Mouse (Mus musculus): ENCODE data around the gene Abhd14b. TPM values are rescaled to one million over a fixed set of nuclear protein-coding genes. Genes with fewer than 3 reads are reported as not detected.

The Abhd14b gene
- polyA plus RNA-seq, 1 experiment from 2014 or later: 3.0 TPM

GRCm38 (mm10) chr9:106454071-106454761, 7.0 kb downstream of the Abhd14b start:
- Histone ChIP-seq H3K4me2 (peak overlapping the region; percentile 98), H3K36me3 (ENCODE audit: poor library complexity, severe bottlenecking) (peaks cover 22% of the 10 kb centered on the region), H3K27me3 (no peaks in the 10 kb centered on the region), H3K4me3 (peak overlapping the region; percentile 81), H3K9ac (peak overlapping the region; percentile 97), H3K4me1 (peaks cover 78% of the 10 kb centered on the region), H3K9me3 (replicated peaks) (no peaks in the 10 kb centered on the region), H3K27ac (peak overlapping the region; percentile 96)
- 2% methylated on average over 15 of the region's 20 CpGs for WGBS
- ATAC-seq: peak; percentile 7

GRCm38 (mm10) chr9:106454888-106455681, 7.8 kb downstream of the Abhd14b start:
- peak overlapping the region; percentile 98 for H3K4me2 ChIP-seq
- H3K9me3 ChIP-seq (replicated peaks): no peaks in the 10 kb centered on the region
- H3K4me1 ChIP-seq: peaks cover 86% of the 10 kb centered on the region
- H3K27ac ChIP-seq: peak overlapping the region; percentile 96
- ATAC-seq: peak; percentile 36
- H3K27me3 ChIP-seq: no peaks in the 10 kb centered on the region
- H3K4me3 ChIP-seq: peak overlapping the region; percentile 81
- WGBS: 0% methylated on average over 17 of the region's 17 CpGs
- peak overlapping the region; percentile 97 for H3K9ac ChIP-seq
- H3K36me3 ChIP-seq (ENCODE audit: poor library complexity, severe bottlenecking): peaks cover 26% of the 10 kb centered on the region

- Histone ChIP-seq H3K27ac (peak overlapping the region; percentile 96), H3K4me3 (peak overlapping the region; percentile 81), H3K9me3 (replicated peaks) (no peaks in the 10 kb centered on the region), H3K27me3 (no peaks in the 10 kb centered on the region), H3K9ac (peak overlapping the region; percentile 97), H3K36me3 (ENCODE audit: poor library complexity, severe bottlenecking) (peaks cover 41% of the 10 kb centered on the region), H3K4me1 (peaks cover 81% of the 10 kb centered on the region), H3K4me2 (peak overlapping the region; percentile 98)
- WGBS: 20% methylated on average over 13 of the region's 15 CpGs
- no peak for ATAC-seq
Observed at GRCm38 (mm10) chr9:106456325-106457162, 9.3 kb downstream of the Abhd14b start.

- Histone ChIP-seq H3K36me3 (ENCODE audit: poor library complexity, severe bottlenecking) (peaks cover 47% of the 10 kb centered on the region), H3K27me3 (no peaks in the 10 kb centered on the region), H3K9me3 (replicated peaks) (no peaks in the 10 kb centered on the region), H3K4me2 (peak overlapping the region; percentile 98), H3K4me1 (peaks cover 75% of the 10 kb centered on the region), H3K4me3 (peak overlapping the region; percentile 81), H3K27ac (peak overlapping the region; percentile 96), H3K9ac (peak overlapping the region; percentile 97)
- ATAC-seq: no peak
- 33% methylated on average over 9 of the region's 9 CpGs for WGBS
Observed at GRCm38 (mm10) chr9:106457163-106457559, 9.9 kb downstream of the Abhd14b start.

- Histone ChIP-seq H3K4me3 (peak overlapping the region; percentile 81; the same call in 1 of the 2 replicates), H3K4me1 (peaks cover 68% of the 10 kb centered on the region), H3K36me3 (ENCODE audit: poor library complexity, severe bottlenecking) (peaks cover 54% of the 10 kb centered on the region), H3K27ac (peak overlapping the region; percentile 96; the same call in 1 of the 2 replicates), H3K9me3 (replicated peaks) (no peaks in the 10 kb centered on the region), H3K4me2 (peak overlapping the region; percentile 98), H3K9ac (peak overlapping the region; percentile 97; the same call in 1 of the 2 replicates), H3K27me3 (no peaks in the 10 kb centered on the region)
- ATAC-seq: no peak
- WGBS: 51% methylated on average over 5 of the region's 5 CpGs
Observed at GRCm38 (mm10) chr9:106457920-106458319, 10.7 kb downstream of the Abhd14b start.

GRCm38 (mm10) chr9:106459946-106460345, 12.7 kb downstream of the Abhd14b start:
- Histone ChIP-seq H3K36me3 (ENCODE audit: poor library complexity, severe bottlenecking) (peaks cover 71% of the 10 kb centered on the region), H3K4me1 (peaks cover 72% of the 10 kb centered on the region), H3K4me3 (no peak overlapping the region), H3K27me3 (no peaks in the 10 kb centered on the region; the same call in 1 of the 2 replicates), H3K9me3 (replicated peaks) (no peaks in the 10 kb centered on the region), H3K4me2 (no peak overlapping the region), H3K9ac (peak overlapping the region; percentile 21; the same call in 1 of the 2 replicates), H3K27ac (peak overlapping the region; percentile 51)
- 83% methylated on average over 15 of the region's 15 CpGs for WGBS
- no peak for ATAC-seq

GRCm38 (mm10) chr9:106460401-106461025, 13.3 kb downstream of the Abhd14b start:
- Histone ChIP-seq H3K9ac (no peak overlapping the region; the same call in 1 of the 2 replicates), H3K4me1 (peaks cover 72% of the 10 kb centered on the region), H3K27me3 (no peaks in the 10 kb centered on the region; the same call in 1 of the 2 replicates), H3K9me3 (replicated peaks) (no peaks in the 10 kb centered on the region), H3K4me2 (no peak overlapping the region), H3K27ac (no peak overlapping the region), H3K4me3 (no peak overlapping the region), H3K36me3 (ENCODE audit: poor library complexity, severe bottlenecking) (peaks cover 71% of the 10 kb centered on the region)
- WGBS: 81% methylated on average over 18 of the region's 18 CpGs
- no peak for ATAC-seq

- no peaks in the 10 kb centered on the region for H3K9me3 ChIP-seq (replicated peaks)
- H3K4me2 ChIP-seq: no peak overlapping the region
- no peak overlapping the region for H3K27ac ChIP-seq
- H3K4me3 ChIP-seq: no peak overlapping the region
- no peak overlapping the region for H3K9ac ChIP-seq
- 96% methylated on average over 9 of the region's 9 CpGs for WGBS
- H3K4me1 ChIP-seq: peaks cover 72% of the 10 kb centered on the region
- no peaks in the 10 kb centered on the region; the same call in 1 of the 2 replicates for H3K27me3 ChIP-seq
- peaks cover 71% of the 10 kb centered on the region for H3K36me3 ChIP-seq (ENCODE audit: poor library complexity, severe bottlenecking)
- no peak for ATAC-seq
Observed at GRCm38 (mm10) chr9:106461026-106461415, 13.8 kb downstream of the Abhd14b start.

- 85% methylated on average over 16 of the region's 16 CpGs for WGBS
- no peak for ATAC-seq
- Histone ChIP-seq H3K27me3 (no peaks in the 10 kb centered on the region; the same call in 1 of the 2 replicates), H3K9ac (no peak overlapping the region), H3K27ac (no peak overlapping the region), H3K9me3 (replicated peaks) (no peaks in the 10 kb centered on the region), H3K4me3 (no peak overlapping the region), H3K36me3 (ENCODE audit: poor library complexity, severe bottlenecking) (peaks cover 65% of the 10 kb centered on the region), H3K4me1 (peaks cover 67% of the 10 kb centered on the region), H3K4me2 (no peak overlapping the region)
Observed at GRCm38 (mm10) chr9:106461641-106462429, 14.6 kb downstream of the Abhd14b start.

GRCm38 (mm10) chr9:106462430-106462800, 15.2 kb downstream of the Abhd14b start:
- Histone ChIP-seq H3K27ac (no peak overlapping the region), H3K9me3 (replicated peaks) (no peaks in the 10 kb centered on the region), H3K27me3 (no peaks in the 10 kb centered on the region; the same call in 1 of the 2 replicates), H3K4me3 (no peak overlapping the region), H3K4me1 (peaks cover 61% of the 10 kb centered on the region), H3K9ac (no peak overlapping the region), H3K36me3 (ENCODE audit: poor library complexity, severe bottlenecking) (peaks cover 59% of the 10 kb centered on the region), H3K4me2 (no peak overlapping the region)
- no peak for ATAC-seq
- 89% methylated on average over 12 of the region's 12 CpGs for WGBS

Data from forebrain, embryonic 13.5 days (tissue).